In the genomic region with DNA sequence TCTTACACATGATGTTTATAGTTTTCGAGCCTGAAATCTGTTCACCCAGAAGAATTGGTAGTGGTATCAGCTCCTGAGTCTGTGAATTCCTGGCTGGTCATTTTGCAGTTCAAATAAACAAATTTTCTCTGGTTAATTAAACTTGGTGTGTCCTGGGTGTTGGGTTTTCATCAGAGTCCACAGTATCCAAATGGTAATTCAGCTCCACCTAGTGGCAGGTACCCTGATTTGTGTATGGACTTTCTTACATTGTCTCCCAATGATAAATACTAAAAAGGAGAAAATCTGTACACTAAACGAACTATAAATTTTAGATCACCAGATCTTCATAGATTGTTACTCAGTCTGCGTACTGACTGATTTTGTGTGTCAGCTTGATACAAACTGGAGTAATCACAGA, we compare ENCODE assay signal across 10 mouse cellular contexts. TPM values are rescaled to one million over a fixed set of nuclear protein-coding genes. Genes with fewer than 3 reads are reported as not detected.
DNase-seq lines count a peak whose midpoint lies in the region; ATAC-seq and TF ChIP-seq lines count a peak whose summit lies in the region.
"Had no signal": no experiment of that assay in that cellular context is flagged by ENCODE, and none has a peak within 500 bp of the region (broad histone marks: within the 10 kb centered on the region; RNA-seq: fewer than 3 reads in every experiment).

No protein-coding gene starts in this region.

- 45% methylated on average over 3 of the region's 3 CpGs for WGBS in lung, embryonic 14.5 days
- WGBS in lung, adult 2 months, result 49% methylated on average over 3 of the region's 3 CpGs

- POLR2A ChIA-PET in Patski (lab: Charles Lee), result no interaction called here

- H3K27ac ChIP-seq in lung, embryonic 14.5 days (ENCODE audit: low read depth), result no peak overlapping the region
- no peak overlapping the region for H3K27ac ChIP-seq in gastrocnemius, adult 2 months
- H3K27ac ChIP-seq: heart, embryonic 13.5 days had no signal

- H3K27me3 ChIP-seq in lung, embryonic 14.5 days (ENCODE audit: insufficient read depth, low read length), result no peaks in the 10 kb centered on the region
- H3K27me3 ChIP-seq in Patski, result peaks cover 9% of the 10 kb centered on the region
- H3K27me3 ChIP-seq: heart, embryonic 13.5 days had no signal

- DNase-seq in frontal cortex, postnatal 25 days (ENCODE audit: low spot score in 2 of 2), result no peak
- DNase-seq in lung, embryonic 14.5 days, result peak; percentile 48
- DNase-seq in lung, adult 2 months, result no peak
- DNase-seq in Patski (ENCODE audit: low read depth, low spot score), result no peak
- peak; percentile 3 to 19 for DNase-seq in kidney, postnatal 4 days
- no peak for DNase-seq in gastrocnemius, adult 2 months
- DNase-seq in thymus, postnatal 10 days (ENCODE audit: low spot score in 2 of 2), result no peak
- DNase-seq: left cerebral cortex, postnatal 4 days had no signal

- no peak overlapping the region for H3K4me3 ChIP-seq in lung, embryonic 14.5 days (ENCODE audit: low read depth, low read length)
- H3K4me3 ChIP-seq in lung, adult 2 months (replicated peaks; ENCODE audit: extremely low read depth, low read depth, low read length), result no peak overlapping the region
- no peak overlapping the region for H3K4me3 ChIP-seq in gastrocnemius, adult 2 months
- H3K4me3 ChIP-seq: heart, embryonic 13.5 days had no signal

- no peak for TF ChIP-seq POLR2A in lung, adult 2 months (IDR thresholded peaks at IDR 0.05; ENCODE audit: borderline replicate concordance, extremely low read depth, low read depth, low read length)

- no peak overlapping the region for H3K9ac ChIP-seq in lung, embryonic 14.5 days
- H3K9ac ChIP-seq: heart, embryonic 13.5 days had no signal

- no peaks in the 10 kb centered on the region for H3K4me1 ChIP-seq in lung, embryonic 14.5 days (ENCODE audit: insufficient read depth)
- H3K4me1 ChIP-seq in lung, adult 2 months (ENCODE audit: control insufficient read depth, insufficient read depth, low read length), result no peaks in the 10 kb centered on the region
- H3K4me1 ChIP-seq: heart, embryonic 13.5 days had no signal

- H3K36me3 ChIP-seq in lung, embryonic 14.5 days (ENCODE audit: insufficient read depth), result no peaks in the 10 kb centered on the region
- H3K36me3 ChIP-seq: heart, embryonic 13.5 days had no signal

- intact Hi-C loops in gastrocnemius, adult 2 months (cut with DNase I), result no loop called here

- ATAC-seq in frontal cortex, adult (ENCODE audit: low TSS enrichment), result peak; percentile 86
- no peak for ATAC-seq in lung, embryonic 14.5 days (ENCODE audit: insufficient read depth)
- no peak for ATAC-seq in Patski

- peak; percentile 39 for TF ChIP-seq CTCF in lung, embryonic 14.5 days (IDR thresholded peaks at IDR 0.05; ENCODE audit: low read depth)
- no peak for TF ChIP-seq CTCF in lung, adult 2 months (IDR thresholded peaks at IDR 0.05; ENCODE audit: insufficient read depth, low read length)
- peak; percentile 66 for TF ChIP-seq CTCF in Patski (IDR thresholded peaks at IDR 0.05)
- no peak for TF ChIP-seq CTCF in gastrocnemius, adult 2 months (IDR thresholded peaks at IDR 0.05)

- H3K4me2 ChIP-seq in lung, embryonic 14.5 days, result no peak overlapping the region
- H3K4me2 ChIP-seq: heart, embryonic 13.5 days had no signal

- no peaks in the 10 kb centered on the region for H3K9me3 ChIP-seq in lung, embryonic 14.5 days (ENCODE audit: low read depth, low read length)
- H3K9me3 ChIP-seq: heart, embryonic 13.5 days had no signal

- CTCF ChIA-PET in Patski (lab: Charles Lee), result interaction anchor here (1.1 to 1.3 kb wide), 3 partner anchors 182 to 483 kb away, joined by 3 read pairs; no protein-coding TSS in a partner anchor

- in situ Hi-C loops in Patski (cut with MboI; ENCODE audit: low pct_unique_long_range_greater_than_20kb), result no loop called here

RNA-seq across cellular contexts. Expression of gene Ugt2a3, which starts 3.4 kb away (rescaled TPM):
- polyA plus RNA-seq in lung, embryonic 14.5 days (2014; fragmentation: Nextera tagmentation; extraction: Ambion mirVana), result not detected in 2 replicates
- polyA plus RNA-seq in lung, adult 2 months (2012; rRNA removed), result not detected in 2 replicates
- 0.08 TPM for polyA plus RNA-seq in Patski (2021)
- total RNA-seq in gastrocnemius, adult 2 months (2021), result not detected
- total RNA-seq: left cerebral cortex, postnatal 4 days had no signal
- polyA plus RNA-seq: heart, embryonic 13.5 days had no signal

Comparison
In these comparisons a context has a peak if more than half of its experiments do, and no peak if none do; other contexts are left out.
1. DNase-seq: peak in lung, embryonic 14.5 days (single experiment) and kidney, postnatal 4 days (2 of 2); none in frontal cortex, postnatal 25 days (0 of 2), lung, adult 2 months (single experiment), Patski (single experiment), gastrocnemius, adult 2 months (single experiment) and thymus, postnatal 10 days (0 of 2).
2. CTCF ChIP-seq: peak in lung, embryonic 14.5 days (single experiment) and Patski (single experiment); none in lung, adult 2 months (single experiment) and gastrocnemius, adult 2 months (single experiment).